Mouse (Mus musculus): ENCODE results near the gene Cfap77.
"Not testable (repeated sequence)": the region's sequence is repeated elsewhere in the genome, so short reads cannot be mapped to it uniquely, and the experiment has no call there.

Gene Cfap77

GRCm38 (mm10) chr2:29054991-29055390 is at the start of gene Cfap77:
TSS of gene Cfap77 (minus strand) at chr2:29055066.
- peak; percentile 93 for DNase-seq (ENCODE audit: low read depth)

- DNase-seq (ENCODE audit: low read depth) = peak; percentile 54
These were observed 47.8 kb upstream of the Cfap77 start for GRCm38 (mm10) chr2:29102416-29103377.

GRCm38 (mm10) chr2:29100822-29101534 is 46.1 kb upstream of the Cfap77 start:
- DNase-seq (ENCODE audit: low read depth) = peak; percentile 37

GRCm38 (mm10) chr2:29099646-29100045 is 44.8 kb upstream of the Cfap77 start:
- no peak for DNase-seq (ENCODE audit: low read depth)

- DNase-seq (ENCODE audit: low read depth) = peak; percentile 21
These were observed 43.9 kb upstream of the Cfap77 start for GRCm38 (mm10) chr2:29098786-29099185.

GRCm38 (mm10) chr2:29097955-29098354 is 43.1 kb upstream of the Cfap77 start:
- not testable (repeated sequence) for DNase-seq (ENCODE audit: low read depth)

- DNase-seq (ENCODE audit: low read depth) = peak; percentile 85
These were observed 42.6 kb upstream of the Cfap77 start for GRCm38 (mm10) chr2:29097465-29097864.

GRCm38 (mm10) chr2:29096751-29097150 is 41.9 kb upstream of the Cfap77 start:
- peak; percentile 71 for DNase-seq (ENCODE audit: low read depth)

- peak; percentile 80 for DNase-seq (ENCODE audit: low read depth)
These were observed 40.8 kb upstream of the Cfap77 start for GRCm38 (mm10) chr2:29095674-29096073.

GRCm38 (mm10) chr2:29089276-29089675 is 34.4 kb upstream of the Cfap77 start:
- not testable (repeated sequence) for DNase-seq (ENCODE audit: low read depth)

- DNase-seq (ENCODE audit: low read depth) = no peak
These were observed 31.2 kb upstream of the Cfap77 start for GRCm38 (mm10) chr2:29086026-29086425.

GRCm38 (mm10) chr2:29081965-29082364 is 27.1 kb upstream of the Cfap77 start:
- no peak for DNase-seq (ENCODE audit: low read depth)

- no peak for DNase-seq (ENCODE audit: low read depth)
These were observed 21.4 kb upstream of the Cfap77 start for GRCm38 (mm10) chr2:29076226-29076625.

GRCm38 (mm10) chr2:29075331-29076070 is 20.6 kb upstream of the Cfap77 start:
- DNase-seq (ENCODE audit: low read depth) = no peak

- DNase-seq (ENCODE audit: low read depth) = no peak
These were observed 19.8 kb upstream of the Cfap77 start for GRCm38 (mm10) chr2:29074676-29075075.

- no peak for DNase-seq (ENCODE audit: low read depth)
These were observed 11.5 kb upstream of the Cfap77 start for GRCm38 (mm10) chr2:29066410-29066809.

- DNase-seq (ENCODE audit: low read depth) = no peak
These were observed 10.9 kb upstream of the Cfap77 start for GRCm38 (mm10) chr2:29065796-29066195.

- DNase-seq (ENCODE audit: low read depth) = peak; percentile 94
These were observed 5.3 kb upstream of the Cfap77 start, which contains the start of gene Ttf1 for GRCm38 (mm10) chr2:29060135-29060597. TSS of gene Ttf1 (plus strand) at chr2:29060262.

GRCm38 (mm10) chr2:29054545-29054935 is 326 bp downstream of the Cfap77 start:
- no peak for DNase-seq (ENCODE audit: low read depth)

- DNase-seq (ENCODE audit: low read depth) = peak; percentile 89
These were observed 893 bp downstream of the Cfap77 start for GRCm38 (mm10) chr2:29053802-29054544.

- DNase-seq (ENCODE audit: low read depth) = peak; percentile 82
These were observed 1.9 kb downstream of the Cfap77 start for GRCm38 (mm10) chr2:29052943-29053454.

Data from naive thymus-derived CD4-positive, alpha-beta T cell, adult 2 months (primary cell).